Comparison of ENCODE assay signal across 15 mouse cellular contexts in genomic region chr11:102611317-102611705, GRCm38 (mm10). TPM values are rescaled to one million over a fixed set of nuclear protein-coding genes. Genes with fewer than 3 reads are reported as not detected.
DNase-seq lines count a peak whose midpoint lies in the region; ATAC-seq and TF ChIP-seq lines count a peak whose summit lies in the region.
"Had no signal": no experiment of that assay in that cellular context is flagged by ENCODE, and none has a peak within 500 bp of the region (broad histone marks: within the 10 kb centered on the region; RNA-seq: fewer than 3 reads in every experiment).

No protein-coding gene starts in this region.

- no peak for DNase-seq in heart, adult 8-10 months (ENCODE audit: low spot score)
- no peak for DNase-seq in lung, postnatal 0 days (ENCODE audit: low spot score)
- DNase-seq in limb, embryonic 14.5 days (ENCODE audit: low spot score): no peak
- no peak for DNase-seq in cerebellum, adult 11-12 months
- DNase-seq: adrenal gland, postnatal 36 days; cerebellum, adult 18-20 months; gastrocnemius, postnatal 14 days; right cerebral cortex, postnatal 4 days had no signal

- no peak overlapping the region for H3K9ac ChIP-seq in heart, embryonic 15.5 days
- H3K9ac ChIP-seq in lung, embryonic 16.5 days (ENCODE audit: low read length): peak overlapping the region; percentile 43
- no peak overlapping the region for H3K9ac ChIP-seq in lung, postnatal 0 days (replicated peaks; ENCODE audit: low read depth)
- H3K9ac ChIP-seq in forebrain, embryonic 12.5 days: 0 out of 2 replicates have a peak overlapping the region, but pooled peaks have one; percentile 45
- peak overlapping the region; percentile 46 for H3K9ac ChIP-seq in limb, embryonic 14.5 days (ENCODE audit: low read depth, low read length, severe bottlenecking)

- H3K4me1 ChIP-seq in heart, embryonic 15.5 days (replicated peaks): peaks cover 38% of the 10 kb centered on the region
- H3K4me1 ChIP-seq in lung, embryonic 16.5 days (replicated peaks; ENCODE audit: control insufficient read depth, insufficient read depth, low read length): peaks cover 34% of the 10 kb centered on the region
- no peaks in the 10 kb centered on the region for H3K4me1 ChIP-seq in lung, postnatal 0 days (ENCODE audit: insufficient read depth, low read depth, low read length)
- peaks cover 43% of the 10 kb centered on the region for H3K4me1 ChIP-seq in forebrain, embryonic 12.5 days
- peaks cover 34% of the 10 kb centered on the region for H3K4me1 ChIP-seq in limb, embryonic 14.5 days (ENCODE audit: control insufficient read depth, insufficient read depth, low read length)

- no peaks in the 10 kb centered on the region for H3K36me3 ChIP-seq in heart, embryonic 15.5 days
- no peaks in the 10 kb centered on the region for H3K36me3 ChIP-seq in lung, embryonic 16.5 days (ENCODE audit: control insufficient read depth, insufficient read depth, low read length)
- no peaks in the 10 kb centered on the region for H3K36me3 ChIP-seq in lung, postnatal 0 days (ENCODE audit: insufficient read depth, low read length)
- H3K36me3 ChIP-seq in forebrain, embryonic 12.5 days (replicated peaks): no peaks in the 10 kb centered on the region
- peaks cover 16% of the 10 kb centered on the region for H3K36me3 ChIP-seq in limb, embryonic 14.5 days (ENCODE audit: control insufficient read depth, insufficient read depth, low read length)

- TF ChIP-seq EP300 in lung, postnatal 0 days (IDR thresholded peaks at IDR 0.05): no peak

- H3K4me2 ChIP-seq in heart, embryonic 15.5 days: no peak overlapping the region
- no peak overlapping the region for H3K4me2 ChIP-seq in lung, embryonic 16.5 days (ENCODE audit: low read depth, low read length)
- no peak overlapping the region for H3K4me2 ChIP-seq in lung, postnatal 0 days (replicated peaks; ENCODE audit: low read depth, low read length)
- H3K4me2 ChIP-seq in forebrain, embryonic 12.5 days: peak overlapping the region; percentile 82
- H3K4me2 ChIP-seq in limb, embryonic 14.5 days (replicated peaks; ENCODE audit: low read depth, low read length, severe bottlenecking): peak overlapping the region; percentile 28; the same call in 1 of the 2 replicates

- no peaks in the 10 kb centered on the region for H3K9me3 ChIP-seq in heart, embryonic 15.5 days (replicated peaks)
- H3K9me3 ChIP-seq in lung, embryonic 16.5 days (ENCODE audit: control insufficient read depth, low read length): no peaks in the 10 kb centered on the region
- no peaks in the 10 kb centered on the region for H3K9me3 ChIP-seq in lung, postnatal 0 days (ENCODE audit: low read length)
- no peaks in the 10 kb centered on the region for H3K9me3 ChIP-seq in forebrain, embryonic 12.5 days
- H3K9me3 ChIP-seq in limb, embryonic 14.5 days (ENCODE audit: control insufficient read depth, low read length): no peaks in the 10 kb centered on the region

- no peak for TF ChIP-seq CTCF in lung, postnatal 0 days (IDR thresholded peaks at IDR 0.05)

- H3K4me3 ChIP-seq in heart, embryonic 15.5 days: no peak overlapping the region
- no peak overlapping the region for H3K4me3 ChIP-seq in lung, embryonic 16.5 days (ENCODE audit: low read length)
- H3K4me3 ChIP-seq in lung, postnatal 0 days (ENCODE audit: low read depth, low read length): no peak overlapping the region
- H3K4me3 ChIP-seq in forebrain, embryonic 12.5 days (replicated peaks): no peak overlapping the region
- 0 out of 2 replicates have a peak overlapping the region, but pooled peaks have one; percentile 4 for H3K4me3 ChIP-seq in limb, embryonic 14.5 days (replicated peaks; ENCODE audit: low read length)

- 32% methylated on average over 6 of the region's 6 CpGs for WGBS in heart, embryonic 15.5 days
- WGBS in lung, embryonic 16.5 days: 13% methylated on average over 6 of the region's 6 CpGs
- WGBS in lung, postnatal 0 days: 22% methylated on average over 6 of the region's 6 CpGs
- 8% methylated on average over 6 of the region's 6 CpGs for WGBS in forebrain, embryonic 12.5 days
- WGBS in limb, embryonic 14.5 days: 3% methylated on average over 6 of the region's 6 CpGs

- TF ChIP-seq POLR2A in limb, embryonic 14.5 days (IDR thresholded peaks at IDR 0.05; ENCODE audit: borderline replicate concordance, extremely low read depth, insufficient read depth, insufficient read length): no peak

- peak overlapping the region; percentile 47; the same call in 1 of the 2 replicates for H3K27ac ChIP-seq in heart, embryonic 15.5 days
- peak overlapping the region; percentile 23 for H3K27ac ChIP-seq in lung, embryonic 16.5 days (ENCODE audit: low read length)
- no peak overlapping the region for H3K27ac ChIP-seq in lung, postnatal 0 days (ENCODE audit: low read length)
- H3K27ac ChIP-seq in forebrain, embryonic 12.5 days: peak overlapping the region; percentile 84
- H3K27ac ChIP-seq in limb, embryonic 14.5 days (replicated peaks; ENCODE audit: low read depth, low read length): peak overlapping the region; percentile 82

- ATAC-seq in heart, embryonic 15.5 days (replicated peaks; ENCODE audit: insufficient number of reproducible peaks, insufficient read depth, low FRiP score, low read depth): no peak
- no peak for ATAC-seq in lung, embryonic 16.5 days (ENCODE audit: low read depth)
- no peak for ATAC-seq in lung, postnatal 0 days
- 0 out of 2 replicates have a peak, but pooled peaks have one; percentile 28 for ATAC-seq in forebrain, embryonic 12.5 days (ENCODE audit: low FRiP score)
- ATAC-seq in limb, embryonic 14.5 days (ENCODE audit: low FRiP score, low read depth): no peak
- no peak for ATAC-seq in cerebellum, adult (ENCODE audit: insufficient number of reproducible peaks, low FRiP score, low TSS enrichment)

- no peaks in the 10 kb centered on the region for H3K27me3 ChIP-seq in heart, embryonic 15.5 days
- no peaks in the 10 kb centered on the region; the same call in 1 of the 2 replicates for H3K27me3 ChIP-seq in lung, embryonic 16.5 days (ENCODE audit: control insufficient read depth, insufficient read depth, low read depth, low read length)
- H3K27me3 ChIP-seq in lung, postnatal 0 days (replicated peaks; ENCODE audit: insufficient read depth, low read length): no peaks in the 10 kb centered on the region
- H3K27me3 ChIP-seq in forebrain, embryonic 12.5 days: peaks cover 6% of the 10 kb centered on the region; the same call in 1 of the 2 replicates
- H3K27me3 ChIP-seq in limb, embryonic 14.5 days (ENCODE audit: control insufficient read depth, insufficient read depth, low read length): no peaks in the 10 kb centered on the region

RNA-seq across cellular contexts. Expression of gene Fzd2, which starts 7.1 kb away (rescaled TPM):
- polyA plus RNA-seq in heart, embryonic 15.5 days (2015; fragmentation: Nextera tagmentation; extraction: Ambion mirVana): 15.1 and 20.4 TPM in 2 replicates
- total RNA-seq in heart, adult 8-10 months (2022): 1 to 10 TPM; 1.5 to 2.5 (median 2.2) TPM
- polyA plus RNA-seq in lung, embryonic 16.5 days (2015; fragmentation: Nextera tagmentation; extraction: Ambion mirVana): 25.9 and 27.8 TPM in 2 replicates
- 19.6 and 20.8 TPM in 2 replicates for polyA plus RNA-seq in lung, postnatal 0 days (2015; fragmentation: Nextera tagmentation; extraction: Ambion mirVana)
- 42.2 and 42.3 TPM in 2 replicates for polyA plus RNA-seq in forebrain, embryonic 12.5 days (2016; fragmentation: Nextera tagmentation; extraction: Ambion mirVana)
- 163 and 258 TPM in 2 replicates for polyA plus RNA-seq in limb, embryonic 14.5 days (2012; rRNA removed)
- polyA plus RNA-seq in limb, embryonic 14.5 days (2014; fragmentation: Nextera tagmentation; extraction: Ambion mirVana): 65.5 and 70.7 TPM in 2 replicates
- total RNA-seq: megakaryocyte, adult 5-6 weeks had no signal

RNA-seq across cellular contexts. Expression of gene Gm11627, which starts 32.0 kb away (rescaled TPM):
- 9.7 and 13.7 TPM in 2 replicates for polyA plus RNA-seq in heart, embryonic 15.5 days (2015; fragmentation: Nextera tagmentation; extraction: Ambion mirVana)
- under 1 TPM in 3 of 4 experiments, not detected in 1; 0.34 to 0.65 (median 0.60) TPM for total RNA-seq in heart, adult 8-10 months (2022)
- 18.4 and 23.2 TPM in 2 replicates for polyA plus RNA-seq in lung, embryonic 16.5 days (2015; fragmentation: Nextera tagmentation; extraction: Ambion mirVana)
- polyA plus RNA-seq in lung, postnatal 0 days (2015; fragmentation: Nextera tagmentation; extraction: Ambion mirVana): 8.0 and 11.4 TPM in 2 replicates
- 11.7 and 12.5 TPM in 2 replicates for polyA plus RNA-seq in forebrain, embryonic 12.5 days (2016; fragmentation: Nextera tagmentation; extraction: Ambion mirVana)
- polyA plus RNA-seq in limb, embryonic 14.5 days (2012; rRNA removed): 5.5 and 7.2 TPM in 2 replicates
- polyA plus RNA-seq in limb, embryonic 14.5 days (2014; fragmentation: Nextera tagmentation; extraction: Ambion mirVana): 11.4 and 13.2 TPM in 2 replicates
- total RNA-seq: liver, adult 2 months; megakaryocyte, adult 5-6 weeks had no signal
- polyA plus RNA-seq: liver, adult 2 months had no signal

RNA-seq across cellular contexts. Expression of gene Meioc, which starts 52.2 kb away (rescaled TPM):
- polyA plus RNA-seq in heart, embryonic 15.5 days (2015; fragmentation: Nextera tagmentation; extraction: Ambion mirVana): 0.45 and 0.57 TPM in 2 replicates
- total RNA-seq in heart, adult 8-10 months (2022): not detected
- 0.16 and 0.19 TPM in 2 replicates for polyA plus RNA-seq in lung, embryonic 16.5 days (2015; fragmentation: Nextera tagmentation; extraction: Ambion mirVana)
- polyA plus RNA-seq in lung, postnatal 0 days (2015; fragmentation: Nextera tagmentation; extraction: Ambion mirVana): 0.04 and 0.05 TPM in 2 replicates
- 0.19 and 0.21 TPM in 2 replicates for polyA plus RNA-seq in forebrain, embryonic 12.5 days (2016; fragmentation: Nextera tagmentation; extraction: Ambion mirVana)
- 0.68 and 1.2 TPM in 2 replicates for polyA plus RNA-seq in limb, embryonic 14.5 days (2012; rRNA removed)
- polyA plus RNA-seq in limb, embryonic 14.5 days (2014; fragmentation: Nextera tagmentation; extraction: Ambion mirVana): 0.91 and 1.00 TPM in 2 replicates
- total RNA-seq: adrenal gland, postnatal 36 days; gastrocnemius, postnatal 14 days; layer of hippocampus, adult 8-10 months; liver, adult 2 months; megakaryocyte, adult 5-6 weeks had no signal
- polyA plus RNA-seq: liver, adult 2 months had no signal

RNA-seq across cellular contexts. Expression of gene Gpatch8, which starts 55.1 kb away (rescaled TPM):
- polyA plus RNA-seq in heart, embryonic 15.5 days (2015; fragmentation: Nextera tagmentation; extraction: Ambion mirVana): 34.4 and 38.4 TPM in 2 replicates
- 10 to 100 TPM; 16.4 to 22.3 (median 17.8) TPM for total RNA-seq in heart, adult 8-10 months (2022)
- 47.1 and 48.6 TPM in 2 replicates for polyA plus RNA-seq in lung, embryonic 16.5 days (2015; fragmentation: Nextera tagmentation; extraction: Ambion mirVana)
- polyA plus RNA-seq in lung, postnatal 0 days (2015; fragmentation: Nextera tagmentation; extraction: Ambion mirVana): 25.3 and 27.4 TPM in 2 replicates
- polyA plus RNA-seq in forebrain, embryonic 12.5 days (2016; fragmentation: Nextera tagmentation; extraction: Ambion mirVana): 66.6 and 67.9 TPM in 2 replicates
- polyA plus RNA-seq in limb, embryonic 14.5 days (2012; rRNA removed): 38.2 and 41.1 TPM in 2 replicates
- polyA plus RNA-seq in limb, embryonic 14.5 days (2014; fragmentation: Nextera tagmentation; extraction: Ambion mirVana): 43.0 and 54.7 TPM in 2 replicates

Comparison
In these comparisons a context has a peak if more than half of its experiments do, and no peak if none do; other contexts are left out.
1. H3K9ac ChIP-seq: peak in lung, embryonic 16.5 days (single experiment), forebrain, embryonic 12.5 days (single experiment) and limb, embryonic 14.5 days (single experiment); none in heart, embryonic 15.5 days (single experiment) and lung, postnatal 0 days (single experiment).
2. H3K4me2 ChIP-seq: peak in forebrain, embryonic 12.5 days (single experiment) and limb, embryonic 14.5 days (single experiment); none in heart, embryonic 15.5 days (single experiment), lung, embryonic 16.5 days (single experiment) and lung, postnatal 0 days (single experiment).